Mouse (Mus musculus) adrenal gland (tissue): ENCODE measurements at regions not wholly inside any gene's neighbourhood (a gene's known extent, or its start where the extent isn't known, plus 50 kb on each side); places are given as distances from the start of the nearest gene placed in this dataset.

ENCODE experiments used
- microRNA-seq, 2 experiments: library from miRNA; unstranded; fragments of <30 nt; microRNA quantifications; one replicate each; pipeline ENCODE4; 2019

Small RNA genes lying in the stretch of these regions (microRNA-seq; reads per million reads assigned to microRNA genes)
- gene Mir124a-2 = 0 reads per million in 2 experiments
